Mouse (Mus musculus) C2C12 (cell line): ENCODE measurements around the gene Zwilch. TPM values are rescaled to one million over a fixed set of nuclear protein-coding genes. Genes with fewer than 3 reads are reported as not detected.
"Not testable (repeated sequence)": the region's sequence is repeated elsewhere in the genome, so short reads cannot be mapped to it uniquely, and the experiment has no call there.

ENCODE experiments used
- H3K27me3 ChIP-seq: one replicate; pipeline ENCODE4 v1.6.1; 2011; ENCODE audit not compliant: control insufficient read depth, insufficient read depth, insufficient read length
- H3K36me3 ChIP-seq: one replicate; pipeline ENCODE4 v1.6.1; 2011; ENCODE audit not compliant: control insufficient read depth, insufficient read depth
- H3K4me3 ChIP-seq: one replicate; pipeline ENCODE4 v1.5.1; 2011; ENCODE audit warnings: mild to moderate bottlenecking, control low read depth; ENCODE audit not compliant: poor library complexity, insufficient read depth, severe bottlenecking
- H3K79me2 ChIP-seq: one replicate; pipeline ENCODE4 v1.6.1; 2011; ENCODE audit not compliant: control insufficient read depth, insufficient read depth
- H3K79me3 ChIP-seq: one replicate; pipeline ENCODE4 v1.6.1; 2011; ENCODE audit warnings: low read depth, control low read depth
- H3ac ChIP-seq: one replicate; pipeline ENCODE3; 2011; ENCODE audit warnings: low read depth; ENCODE audit not compliant: control insufficient read depth, insufficient read length
- CEBPB ChIP-seq: IDR thresholded peaks from one replicate; pipeline ENCODE4 v1.6.1; 2011; ENCODE audit warnings: low read depth, mild to moderate bottlenecking, control low read depth, moderate library complexity
- CTCF ChIP-seq: IDR thresholded peaks from one replicate; pipeline ENCODE4 v1.5.1; 2011; ENCODE audit not compliant: control insufficient read depth, insufficient read depth, insufficient read length
- FOSL1 ChIP-seq: IDR thresholded peaks from one replicate; pipeline ENCODE4 v1.8.0; 2011; ENCODE audit warnings: mild to moderate bottlenecking, low read length; ENCODE audit not compliant: poor library complexity, insufficient read depth, severe bottlenecking
- MAX ChIP-seq: IDR thresholded peaks from one replicate; pipeline ENCODE4 v1.6.1; 2011; ENCODE audit warnings: mild to moderate bottlenecking, control low read depth
- MYOD1 ChIP-seq: IDR thresholded peaks from one replicate; pipeline ENCODE4 v1.6.1; 2011; ENCODE audit warnings: low read depth; ENCODE audit not compliant: control insufficient read depth, insufficient read length
- MYOG ChIP-seq: IDR thresholded peaks from one replicate; pipeline ENCODE4 v1.6.1; 2011; ENCODE audit not compliant: control insufficient read depth, insufficient read length; ENCODE audit errors: extremely low read depth
- USF1 ChIP-seq: IDR thresholded peaks from one replicate; pipeline ENCODE4 v1.6.1; 2011; ENCODE audit warnings: low read depth, mild to moderate bottlenecking, control low read depth, moderate library complexity
- polyA plus RNA-seq: library from polyadenylated mRNA; unstranded; fragments of >200 nt; fragmentation: generic; extraction: Trizol; gene quantifications from one replicate; pipeline ENCODE4 v1.2.1, GENCODE M21; 2012; ENCODE audit warnings: missing spikeins

Gene Zwilch
- polyA plus RNA-seq, 1 experiment: 16.3 TPM

DNA sequence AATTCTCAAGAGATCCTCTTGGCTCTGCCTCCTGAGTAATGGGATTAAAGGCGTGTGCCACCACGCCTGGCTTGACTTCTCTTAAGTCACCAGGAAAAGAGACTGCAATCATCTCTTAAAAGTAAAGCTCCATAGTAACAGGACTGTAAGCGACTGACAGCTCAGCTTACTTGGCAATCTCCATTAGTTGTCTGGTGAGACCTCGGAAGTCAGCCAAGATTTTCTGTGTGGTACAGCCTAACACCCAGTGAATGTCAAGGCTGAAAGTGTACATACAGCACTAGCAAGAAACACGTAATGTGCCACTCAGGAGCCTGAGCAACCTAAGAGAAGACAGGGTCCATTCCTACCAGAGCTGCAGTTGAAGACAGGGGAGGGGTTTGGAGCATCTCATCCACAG is 12.4 kb downstream of the Zwilch start:
- TF ChIP-seq USF1: no peak
- TF ChIP-seq MYOG: no peak
- no peak for TF ChIP-seq CEBPB
- no peak for TF ChIP-seq MYOD1
- TF ChIP-seq MAX: no peak
- no peak for TF ChIP-seq FOSL1
- no peak for TF ChIP-seq CTCF
- Histone ChIP-seq H3K36me3 (peaks cover 88% of the 10 kb centered on the region), H3K79me3 (no peaks in the 10 kb centered on the region), H3K27me3 (no peaks in the 10 kb centered on the region), H3K4me3 (no peak overlapping the region), H3K79me2 (no peaks in the 10 kb centered on the region), H3ac (no peak overlapping the region)

DNA sequence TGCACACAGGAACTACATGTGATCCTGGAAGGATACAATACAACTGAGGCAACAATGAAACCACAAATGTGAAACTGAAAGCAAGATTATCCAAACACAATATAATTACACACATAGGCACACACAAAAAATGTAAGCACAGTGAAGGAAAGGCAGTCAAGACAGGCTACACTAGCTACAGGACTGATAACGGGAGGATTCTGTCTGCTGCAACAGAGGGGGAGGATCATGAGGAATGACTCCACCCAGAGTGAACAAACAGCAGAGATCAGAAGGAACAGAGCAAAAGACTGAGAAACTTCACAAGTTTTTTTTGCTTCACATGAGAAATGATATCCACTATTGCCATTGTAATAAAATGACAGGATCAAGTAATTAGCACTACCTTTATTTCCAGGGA is 16.3 kb downstream of the Zwilch start:
- Histone ChIP-seq H3K4me3 (no peak overlapping the region), H3K36me3 (peaks cover 89% of the 10 kb centered on the region), H3K27me3 (no peaks in the 10 kb centered on the region), H3ac (no peak overlapping the region), H3K79me2 (no peaks in the 10 kb centered on the region), H3K79me3 (no peaks in the 10 kb centered on the region)
- TF ChIP-seq CTCF (no peak), FOSL1 (no peak), CEBPB (no peak), MYOG (no peak), MAX (no peak), MYOD1 (no peak), USF1 (no peak)

- peaks cover 51% of the 10 kb centered on the region for H3K36me3 ChIP-seq
- H3K79me2 ChIP-seq: no peaks in the 10 kb centered on the region
- no peak for TF ChIP-seq CTCF
- no peaks in the 10 kb centered on the region for H3K79me3 ChIP-seq
- H3ac ChIP-seq: no peak overlapping the region
- no peak overlapping the region for H3K4me3 ChIP-seq
- no peaks in the 10 kb centered on the region for H3K27me3 ChIP-seq
Measured at GRCm38 (mm10) chr9:64139879-64140278, 33.0 kb downstream of the Zwilch start.

- not testable (repeated sequence) for H3K4me3 ChIP-seq, H3K79me2 ChIP-seq, H3ac ChIP-seq, H3K27me3 ChIP-seq, H3K79me3 ChIP-seq
- peaks cover 43% of the 10 kb centered on the region for H3K36me3 ChIP-seq
- peak; percentile 12 for TF ChIP-seq CTCF
Measured at GRCm38 (mm10) chr9:64138896-64139295, 34.0 kb downstream of the Zwilch start.

DNA sequence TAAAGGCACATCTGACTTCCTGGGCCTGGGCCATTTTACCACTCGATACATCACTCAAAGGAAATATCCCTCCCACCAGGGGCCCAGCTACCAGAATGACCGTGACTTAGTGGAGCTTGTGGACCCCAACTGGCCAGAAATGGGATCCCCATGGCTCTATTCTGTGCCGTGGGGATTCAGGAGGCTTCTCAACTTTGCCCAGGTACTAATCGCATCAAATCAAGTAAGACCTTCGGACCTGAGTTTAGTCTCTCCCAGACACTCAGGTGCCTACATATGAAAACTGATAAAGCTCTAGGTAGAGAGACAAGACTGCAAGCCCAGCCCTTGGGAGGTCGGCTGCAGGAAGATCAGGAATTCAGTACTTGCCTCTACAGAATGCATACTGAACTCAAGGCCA is 41.3 kb downstream of the Zwilch start:
- H3K27me3 ChIP-seq: no peaks in the 10 kb centered on the region
- TF ChIP-seq MAX (no peak), MYOG (no peak), MYOD1 (no peak), USF1 (no peak), CTCF (no peak), FOSL1 (no peak), CEBPB (no peak)
- H3K79me3 ChIP-seq: no peaks in the 10 kb centered on the region
- H3ac ChIP-seq: no peak overlapping the region
- no peaks in the 10 kb centered on the region for H3K79me2 ChIP-seq
- H3K36me3 ChIP-seq: peaks cover 4% of the 10 kb centered on the region
- H3K4me3 ChIP-seq: no peak overlapping the region

DNA sequence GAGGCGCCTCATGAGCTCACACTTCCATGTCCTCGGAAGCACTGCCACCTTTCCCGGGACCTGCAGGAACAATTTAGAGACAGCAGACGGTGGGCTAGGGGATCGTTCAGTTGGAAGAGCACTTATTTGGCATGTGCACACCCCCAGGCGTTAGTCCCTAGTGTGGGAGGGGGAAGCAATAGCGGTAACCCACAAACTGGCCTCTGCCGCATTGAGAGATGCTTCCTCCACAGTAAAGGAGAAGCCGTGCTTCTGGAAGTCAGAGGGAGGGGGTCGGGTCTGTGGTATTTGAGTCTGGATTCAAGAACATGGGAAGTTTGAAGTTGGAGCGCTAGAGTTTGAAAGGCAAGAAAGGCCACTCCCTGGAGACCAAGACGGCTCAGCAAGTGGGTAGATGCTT is 46.8 kb downstream of the Zwilch start:
- Histone ChIP-seq H3K79me3 (no peaks in the 10 kb centered on the region), H3K79me2 (no peaks in the 10 kb centered on the region), H3K36me3 (no peaks in the 10 kb centered on the region), H3K27me3 (no peaks in the 10 kb centered on the region), H3ac (no peak overlapping the region), H3K4me3 (no peak overlapping the region)
- TF ChIP-seq CEBPB (no peak), MYOD1 (no peak), CTCF (no peak), MYOG (no peak), MAX (no peak), FOSL1 (no peak)

DNA sequence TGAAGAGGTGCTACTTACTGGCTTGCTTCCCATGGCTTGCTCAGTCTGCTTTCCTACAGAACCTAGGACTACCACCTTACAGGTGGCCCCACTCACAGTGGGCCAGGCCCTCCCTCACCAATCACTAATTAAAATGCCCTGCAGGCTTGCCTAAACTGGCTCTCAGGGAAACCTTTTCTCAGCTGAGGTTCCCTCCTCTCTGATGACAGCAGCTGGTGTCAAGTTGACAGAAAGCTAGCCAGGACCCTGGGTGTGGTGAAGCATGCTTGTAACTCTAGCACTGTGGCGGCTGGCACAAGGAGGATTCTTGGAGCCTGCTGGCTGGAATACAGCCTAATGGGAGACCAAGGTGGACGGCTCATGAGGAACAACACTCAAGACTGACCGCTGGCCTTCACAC is 47.6 kb downstream of the Zwilch start:
- Histone ChIP-seq H3K79me2 (no peaks in the 10 kb centered on the region), H3K27me3 (no peaks in the 10 kb centered on the region)

DNA sequence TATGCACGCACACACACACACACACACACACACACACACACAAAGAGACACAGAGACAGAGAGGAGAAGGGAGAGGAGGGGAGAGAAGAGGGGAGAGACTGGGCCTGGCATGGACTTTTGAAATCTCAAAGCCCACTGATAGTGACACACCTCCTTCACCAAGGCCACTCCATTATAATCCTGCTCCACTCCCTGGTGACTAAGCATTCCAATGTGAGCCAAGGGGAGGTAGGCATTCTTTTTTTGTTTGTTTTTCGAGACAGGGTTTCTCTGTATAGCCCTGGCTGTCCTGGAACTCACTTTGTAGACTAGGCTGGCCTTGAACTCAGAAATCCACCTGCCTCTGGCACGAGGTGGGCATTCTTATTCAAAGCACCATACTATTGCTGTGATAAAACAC is 48.1 kb downstream of the Zwilch start:
- H3ac ChIP-seq, H3K27me3 ChIP-seq, H3K4me3 ChIP-seq, H3K79me2 ChIP-seq, H3K79me3 ChIP-seq, H3K36me3 ChIP-seq: not testable (repeated sequence)

More for the DNA sequence above, 47.6 kb downstream of the Zwilch start:
- H3ac ChIP-seq: no peak overlapping the region
- H3K79me3 ChIP-seq: no peaks in the 10 kb centered on the region
- no peaks in the 10 kb centered on the region for H3K36me3 ChIP-seq
- H3K4me3 ChIP-seq: no peak overlapping the region
- TF ChIP-seq MAX: no peak
- TF ChIP-seq CTCF: no peak
- TF ChIP-seq CEBPB: no peak
- no peak for TF ChIP-seq FOSL1
- no peak for TF ChIP-seq USF1
- no peak for TF ChIP-seq MYOG
- no peak for TF ChIP-seq MYOD1
